ENCODE assay signal across 12 mouse cellular contexts in genomic region chrX:150960702-150961101, GRCm38 (mm10). TPM values are rescaled to one million over a fixed set of nuclear protein-coding genes. Genes with fewer than 3 reads are reported as not detected.
DNase-seq lines count a peak whose midpoint lies in the region; TF ChIP-seq lines count a peak whose summit lies in the region.
"Had no signal": no experiment of that assay in that cellular context is flagged by ENCODE, and none has a peak within 500 bp of the region (broad histone marks: within the 10 kb centered on the region; RNA-seq: fewer than 3 reads in every experiment).

No protein-coding gene starts in this region.

- no peaks in the 10 kb centered on the region for H3K36me3 ChIP-seq in kidney, adult 2 months (ENCODE audit: control insufficient read depth, insufficient read depth, low read length)
- no peaks in the 10 kb centered on the region for H3K36me3 ChIP-seq in splenic B cell, adult 2 months (ENCODE audit: control insufficient read depth, insufficient read depth, low read length, poor library complexity, severe bottlenecking)
- H3K36me3 ChIP-seq: heart, embryonic 15.5 days; limb, embryonic 10.5 days had no signal

- no peak overlapping the region for H3K27ac ChIP-seq in kidney, adult 2 months (ENCODE audit: insufficient read depth, low read depth, low read length)
- H3K27ac ChIP-seq: heart, embryonic 15.5 days; limb, embryonic 10.5 days had no signal

- no peak overlapping the region for H3K4me3 ChIP-seq in kidney, adult 2 months (ENCODE audit: insufficient read depth, low read depth, low read length)
- H3K4me3 ChIP-seq: heart, embryonic 15.5 days; limb, embryonic 10.5 days had no signal

- no peaks in the 10 kb centered on the region for H3K27me3 ChIP-seq in kidney, adult 2 months (replicated peaks; ENCODE audit: control insufficient read depth, insufficient read depth, low read length)
- no peaks in the 10 kb centered on the region for H3K27me3 ChIP-seq in splenic B cell, adult 2 months (ENCODE audit: control insufficient read depth, insufficient read depth, low read length, poor library complexity, severe bottlenecking)
- H3K27me3 ChIP-seq: heart, embryonic 15.5 days had no signal

- WGBS in kidney, adult 2 months: 46% methylated on average over 5 of the region's 5 CpGs

- H3K4me1 ChIP-seq in kidney, adult 2 months (ENCODE audit: control insufficient read depth, insufficient read depth, low read length): no peaks in the 10 kb centered on the region
- H3K4me1 ChIP-seq: heart, embryonic 15.5 days; limb, embryonic 10.5 days had no signal

- no peak for TF ChIP-seq POLR2A in kidney, adult 2 months (IDR thresholded peaks at IDR 0.05; ENCODE audit: low read depth, low read length)

- DNase-seq in kidney, adult 2 months: no peak
- DNase-seq in kidney, postnatal 10 days: no peak
- peak; percentile 4 for DNase-seq in thymus, postnatal 14 days
- no peak for DNase-seq in thymus, postnatal 0 days (ENCODE audit: low spot score)
- peak; percentile 33 for DNase-seq in R1 (ENCODE audit: low read depth, low spot score)
- DNase-seq in splenic B cell, adult 2 months (ENCODE audit: low read depth, low spot score): peak; percentile 5
- no peak for DNase-seq in ovary, postnatal 10 days (ENCODE audit: low spot score)
- no peak for DNase-seq in gastrocnemius, postnatal 4 days (ENCODE audit: low spot score in 2 of 2)
- DNase-seq: cerebellum, adult 8-10 months; right cerebral cortex, adult 18-20 months had no signal

- peak; percentile 42 for TF ChIP-seq CTCF in kidney, adult 2 months (conservative IDR thresholded peaks at IDR 0.05; ENCODE audit: insufficient read depth, insufficient read length, low read depth, low read length)

RNA-seq across cellular contexts. Expression of gene Gnl3l, which starts 56.4 kb away (rescaled TPM):
- 12.0 and 14.3 TPM in 2 replicates for polyA plus RNA-seq in kidney, adult 2 months (2012; rRNA removed)
- 23.8 and 25.4 TPM in 2 replicates for polyA plus RNA-seq in thymus, postnatal 0 days (2015; fragmentation: Nextera tagmentation; extraction: Ambion mirVana)
- total RNA-seq in gastrocnemius, postnatal 4 days (2021): 10 to 100 TPM; 31.9 to 37.5 TPM

Comparison
In these comparisons a context has a peak if more than half of its experiments do, and no peak if none do; other contexts are left out.
1. DNase-seq: peak in thymus, postnatal 14 days (single experiment), R1 (single experiment) and splenic B cell, adult 2 months (single experiment); none in kidney, adult 2 months (single experiment), kidney, postnatal 10 days (single experiment), thymus, postnatal 0 days (single experiment), ovary, postnatal 10 days (single experiment) and gastrocnemius, postnatal 4 days (0 of 2).